In genomic region chr11:5165471-5165916, GRCm38 (mm10) we compare ENCODE assay signal across 9 mouse cellular contexts. TPM values are rescaled to one million over a fixed set of nuclear protein-coding genes. Genes with fewer than 3 reads are reported as not detected.
DNase-seq lines count a peak whose midpoint lies in the region; ATAC-seq and TF ChIP-seq lines count a peak whose summit lies in the region.
"Had no signal": no experiment of that assay in that cellular context is flagged by ENCODE, and none has a peak within 500 bp of the region (broad histone marks: within the 10 kb centered on the region; RNA-seq: fewer than 3 reads in every experiment).

No protein-coding gene starts in this region.

- H3K36me3 ChIP-seq in neural tube, embryonic 12.5 days = no peaks in the 10 kb centered on the region

- TF ChIP-seq CTCF in left cerebral cortex, adult 2 months (IDR thresholded peaks at IDR 0.05) = no peak; the same call in 1 of the 2 replicates

- intact Hi-C loops in heart, postnatal 10 days (cut with DNase I) = no loop called here
- intact Hi-C loops in left cerebral cortex, adult 2 months (cut with DNase I) = loop anchor here (1.0 kb wide), 1 partner anchor 79 kb away; no protein-coding TSS in a partner anchor

- no peak overlapping the region for H3K4me3 ChIP-seq in left cerebral cortex, adult 2 months
- H3K4me3 ChIP-seq in neural tube, embryonic 12.5 days = no peak overlapping the region
- H3K4me3 ChIP-seq: erythroblast, embryonic 14.5 days had no signal

- peaks cover 25% of the 10 kb centered on the region for H3K4me1 ChIP-seq in neural tube, embryonic 12.5 days

- DNase-seq in kidney, postnatal 4 days = peak; percentile 59 to 69
- DNase-seq in kidney, adult 8-10 months = no peak
- peak; percentile 70 for DNase-seq in forelimb bud, embryonic 11.5 days (ENCODE audit: low read depth, low spot score)
- DNase-seq in heart, postnatal 10 days = peak; percentile 88 to 91
- DNase-seq in left cerebral cortex, adult 2 months (ENCODE audit: extremely low spot score in 1 of 2, low spot score in 2 of 2) = peak; percentile 61 to 73
- no peak for DNase-seq in spleen, adult 18-20 months
- DNase-seq in adrenal gland, adult 8-10 months = no peak

- no peak overlapping the region for H3K4me2 ChIP-seq in neural tube, embryonic 12.5 days (replicated peaks)

- peaks cover 4% of the 10 kb centered on the region; the same call in 1 of the 2 replicates for H3K27me3 ChIP-seq in neural tube, embryonic 12.5 days (replicated peaks)

- H3K9me3 ChIP-seq in neural tube, embryonic 12.5 days = peaks cover 5% of the 10 kb centered on the region

- ATAC-seq in neural tube, embryonic 12.5 days (ENCODE audit: low FRiP score, low read depth) = peak; percentile 70

- no peak overlapping the region for H3K9ac ChIP-seq in neural tube, embryonic 12.5 days

- peak overlapping the region; percentile 48 for H3K27ac ChIP-seq in left cerebral cortex, adult 2 months
- no peak overlapping the region for H3K27ac ChIP-seq in neural tube, embryonic 12.5 days

- WGBS in neural tube, embryonic 12.5 days = 17% methylated on average over 8 of the region's 8 CpGs

RNA-seq across cellular contexts. Expression of gene Emid1, which starts 13.4 kb away (rescaled TPM):
- 1 to 10 TPM; 4.7 to 5.1 TPM for total RNA-seq in heart, postnatal 10 days (2021)
- total RNA-seq in left cerebral cortex, adult 2 months (2021) = 1 to 10 TPM; 6.2 to 8.1 TPM
- 27.6 and 28.7 TPM in 2 replicates for polyA plus RNA-seq in neural tube, embryonic 12.5 days (2016; fragmentation: Nextera tagmentation; extraction: Ambion mirVana)
- 1 to 10 TPM; 3.7 to 6.6 (median 3.9) TPM for total RNA-seq in adrenal gland, adult 8-10 months (2022)

Comparison
In these comparisons a context has a peak if more than half of its experiments do, and no peak if none do; other contexts are left out.
1. DNase-seq: peak in kidney, postnatal 4 days (2 of 2), forelimb bud, embryonic 11.5 days (single experiment), heart, postnatal 10 days (2 of 2) and left cerebral cortex, adult 2 months (2 of 2); none in kidney, adult 8-10 months (0 of 2), spleen, adult 18-20 months (0 of 2) and adrenal gland, adult 8-10 months (single experiment).